Mouse (Mus musculus) testis, adult 10 weeks (tissue): ENCODE data around the gene Ube2n. TPM values are rescaled to one million over a fixed set of nuclear protein-coding genes. Genes with fewer than 3 reads are reported as not detected.

Experiments
- polyA plus RNA-seq: library from polyadenylated mRNA; stranded (reverse); fragments of 350-450 nt; fragmentation: Illumina TruSeq; extraction: RNeasy Lipid Tissue Mini Kit (QIAGEN cat#74804); gene quantifications from one replicate; pipeline ENCODE4 v1.2.3, GENCODE M21; 2014; ENCODE audit warnings: low read depth, low replicate concordance

Ube2n gene
- polyA plus RNA-seq, result 1,812 TPM

GRCm38 (mm10) chr10:95514656-95515292, at the start of gene Ube2n:
TSS of gene Ube2n (plus strand) at chr10:95515145.

GRCm38 (mm10) chr10:95501463-95502081, 13.4 kb upstream of the Ube2n start, which contains the start of gene Mrpl42:
TSS of gene Mrpl42 (minus strand) at chr10:95501940.

GRCm38 (mm10) chr10:95563851-95564845, 49.2 kb downstream of the Ube2n start, which contains the start of gene Nudt4:
TSS of gene Nudt4 (minus strand) at chr10:95564146.

Other genes with a start within 250 kb of the Ube2n start
- 2.5 TPM for gene Cradd, start 191.0 kb upstream of the Ube2n start, polyA plus RNA-seq
- 8.8 TPM for gene Socs2, start 98.0 kb upstream of the Ube2n start, polyA plus RNA-seq
- gene Mrpl42, start 13.2 kb upstream of the Ube2n start, polyA plus RNA-seq, result 66.0 TPM
- gene Nudt4, start 49.0 kb downstream of the Ube2n start, polyA plus RNA-seq, result 1,208 TPM
- not detected for gene Anapc15-ps, start 158.3 kb downstream of the Ube2n start, polyA plus RNA-seq